Mouse (Mus musculus) heart, postnatal 36 days (tissue): Measurements from ENCODE around the gene Gm20708. TPM values are rescaled to one million over a fixed set of nuclear protein-coding genes. Genes with fewer than 3 reads are reported as not detected.

Source experiments
- DNase-seq, 2 experiments: peaks; one replicate each; pipeline ENCODE4 v3.0.0; 2021 to 2022
- intact Hi-C: fragments of 180-260 bp; cut with DNase I; formaldehyde crosslinking; loops from one replicate; pipeline ENCODE4 v1.15.1; 2025
- total RNA-seq, 2 experiments: library from RNA; stranded (reverse); gene quantifications; 2 replicates each; pipeline ENCODE4 v1.2.3; 2021

Gm20708 gene
- total RNA-seq, 2 experiments from 2014 or later: 1.1 TPM; not detected in 1

DNA sequence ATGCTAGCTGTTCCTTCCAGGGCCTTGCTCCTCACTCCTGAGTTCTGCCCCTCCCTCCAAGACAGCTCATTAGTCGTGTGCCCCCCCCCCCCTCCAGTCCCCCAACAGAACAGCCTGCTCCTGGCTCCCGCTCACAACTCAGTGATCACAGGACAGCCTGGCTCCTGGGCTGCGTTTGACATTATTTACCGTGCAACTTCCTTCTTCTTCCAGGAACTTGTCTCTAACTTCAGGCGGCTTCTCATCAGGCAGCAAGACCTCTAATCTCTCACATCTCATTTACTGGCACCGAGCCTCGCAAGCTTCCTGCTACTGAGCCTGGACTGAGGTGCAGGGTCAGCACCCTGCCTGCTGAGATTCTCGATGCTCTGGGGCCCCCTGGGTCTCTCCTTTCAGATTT is 72.3 kb downstream of the Gm20708 start:
- intact Hi-C loops: no loop called here
- DNase-seq: peak in 1 of 2 experiments; percentile 40

DNA sequence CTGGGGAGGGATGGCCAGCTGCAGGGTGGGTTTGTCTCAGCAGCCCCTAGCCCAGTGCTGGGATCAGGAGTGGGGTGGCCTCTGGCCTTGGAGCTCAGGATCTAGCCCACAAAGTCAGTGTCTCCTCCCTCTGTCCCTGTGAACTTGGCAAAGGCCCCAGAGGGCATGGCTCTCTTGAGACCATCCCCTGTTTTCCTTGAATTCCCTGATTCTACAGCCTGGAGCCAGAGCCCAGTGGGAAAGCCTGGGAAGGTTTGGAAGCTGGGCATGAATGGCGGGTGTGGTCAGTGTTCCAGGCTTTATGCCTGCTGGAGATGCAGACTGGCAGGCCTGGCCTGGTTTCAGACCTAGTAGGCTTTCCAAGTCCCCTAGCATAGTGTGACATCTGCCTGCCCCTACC is 72.7 kb downstream of the Gm20708 start:
- intact Hi-C loops: no loop called here
- no peak for DNase-seq

DNA sequence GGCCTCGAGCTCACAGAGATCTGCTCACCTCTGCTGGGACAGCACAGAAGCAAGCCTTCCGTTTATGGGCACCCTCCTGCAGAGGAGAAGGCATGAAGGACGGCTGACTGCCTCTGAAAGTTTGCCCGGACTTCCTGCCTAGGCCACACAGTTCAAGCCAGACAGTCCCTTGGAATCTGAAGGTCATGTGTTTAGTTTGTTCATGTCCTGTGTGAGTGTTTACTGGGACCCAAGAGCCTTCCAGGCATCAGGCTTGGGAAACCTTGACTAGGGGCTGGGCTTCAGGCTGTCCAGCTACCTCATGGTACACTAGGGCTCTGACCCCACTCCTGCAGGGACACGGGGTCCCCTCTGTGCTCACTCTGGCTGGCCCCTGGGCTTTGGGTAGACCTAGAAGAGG is 76.5 kb downstream of the Gm20708 start:
- intact Hi-C loops: no loop called here
- DNase-seq: no peak

DNA sequence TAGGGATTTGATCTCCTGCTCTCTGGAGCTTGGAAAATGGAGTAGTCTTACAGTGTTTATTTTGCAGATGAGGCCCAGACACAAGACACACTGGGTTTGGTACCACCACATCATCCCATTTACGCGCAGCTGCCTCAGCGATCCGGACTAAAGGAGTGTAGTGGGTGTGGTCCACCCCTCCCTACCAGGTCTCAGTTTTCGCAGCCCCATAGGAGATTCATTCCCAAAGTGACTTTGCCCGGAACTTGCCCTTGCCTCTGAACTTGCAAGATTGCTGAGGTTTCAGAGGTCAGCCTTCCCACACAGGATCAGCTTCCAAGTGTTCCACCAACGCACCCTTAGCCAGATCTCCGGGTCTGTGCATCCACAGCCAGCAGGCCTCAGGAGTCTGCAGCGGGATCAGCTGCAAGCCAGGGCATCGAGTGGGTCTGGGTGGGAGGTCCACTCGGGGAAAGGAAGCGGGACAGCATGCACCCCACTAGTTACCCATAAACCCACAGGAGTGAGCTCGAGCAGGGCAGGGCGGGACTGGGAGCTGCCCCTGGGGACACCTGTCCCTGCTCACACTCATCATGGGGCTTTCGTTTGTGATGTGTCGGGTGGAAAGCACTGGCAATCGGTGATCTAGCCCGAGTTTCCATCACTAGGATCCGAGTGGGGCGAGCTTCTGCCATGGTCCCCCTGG is 78.8 kb downstream of the Gm20708 start:
- DNase-seq: no peak
- intact Hi-C loops: no loop called here

DNA sequence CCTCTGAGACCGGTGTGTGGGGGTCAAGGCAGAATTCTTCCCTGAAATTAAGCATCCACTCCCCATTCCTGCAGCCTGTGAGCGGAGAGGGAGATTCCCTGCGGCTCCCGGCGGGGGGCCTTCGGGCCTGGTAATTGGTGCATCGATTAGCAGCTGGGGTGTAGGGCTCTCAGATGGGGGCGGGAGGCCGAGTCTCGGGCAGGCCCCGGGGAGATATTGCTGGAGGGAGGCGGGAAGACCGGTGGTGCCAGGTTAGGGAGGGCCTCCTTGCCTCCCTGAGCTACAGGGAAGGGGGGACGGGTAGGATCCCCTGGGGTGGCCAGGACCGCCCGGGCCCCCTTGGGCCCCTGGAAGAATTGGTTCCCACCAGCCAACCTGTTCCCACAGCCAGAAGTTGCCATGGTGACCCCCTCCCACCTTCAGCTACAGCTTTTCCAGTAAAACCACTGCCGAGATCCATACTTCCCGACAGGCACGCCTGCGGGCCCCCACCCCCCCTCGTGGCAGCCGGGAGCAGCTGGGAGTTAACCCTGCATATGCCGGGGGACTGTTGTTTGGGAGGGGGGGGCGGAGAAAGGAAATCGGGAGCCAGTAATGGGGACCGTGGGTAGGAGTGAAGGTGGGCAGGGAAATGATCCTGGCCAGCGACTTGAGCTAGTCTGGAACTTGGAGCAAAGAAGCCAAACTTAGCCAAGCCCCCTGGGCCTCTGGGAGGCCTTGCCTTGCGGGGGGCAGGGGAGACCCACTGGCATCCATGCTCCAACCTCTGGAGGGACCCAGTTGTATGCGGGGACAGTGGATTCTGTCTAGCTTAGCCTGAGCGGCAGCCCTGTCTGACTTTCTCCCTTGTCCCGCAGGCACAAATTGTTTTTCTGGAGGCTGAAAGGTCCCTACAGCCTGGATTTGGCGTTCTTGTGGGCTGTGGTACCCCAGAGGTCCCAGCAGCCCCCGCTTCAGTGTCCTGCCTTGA is 79.7 kb downstream of the Gm20708 start:
- DNase-seq: no peak
- intact Hi-C loops: no loop called here

Other genes starting within 250 kb of the Gm20708 start
- 10 to 100 TPM; 28.1 to 34.1 TPM for gene Tnrc6c, start 155.4 kb upstream of the Gm20708 start, total RNA-seq
- 1 to 10 TPM; 4.0 to 4.1 TPM for gene Tmc8, start 27.6 kb upstream of the Gm20708 start, total RNA-seq
- gene Tmc6, start 27.5 kb upstream of the Gm20708 start, total RNA-seq: 10 to 100 TPM; 11.2 to 18.4 TPM
- gene 6030468B19Rik, start 12.0 kb upstream of the Gm20708 start, total RNA-seq: not detected
- gene Syngr2, start within 50 bp of the Gm20708 start, total RNA-seq: 100 to 1,000 TPM; 109 to 119 TPM
- gene Afmid, start 16.3 kb downstream of the Gm20708 start, total RNA-seq: 1 to 10 TPM; 3.1 TPM
- 1 to 10 TPM; 2.0 to 3.0 TPM for gene Tk1, start 16.4 kb downstream of the Gm20708 start, total RNA-seq
- 1 to 10 TPM in 1 of 2 experiments, under 1 TPM in 1; 0.80 to 1.1 TPM for gene Birc5, start 39.6 kb downstream of the Gm20708 start, total RNA-seq
- gene Tmem235, start 51.1 kb downstream of the Gm20708 start, total RNA-seq: not detected
- gene Tha1, start 63.8 kb downstream of the Gm20708 start, total RNA-seq: 1 to 10 TPM; 6.9 to 8.2 TPM
- gene Socs3, start 160.4 kb downstream of the Gm20708 start, total RNA-seq: 1 to 10 TPM; 3.4 to 3.8 TPM
- gene Pgs1, start 176.6 kb downstream of the Gm20708 start, total RNA-seq: 10 to 100 TPM; 17.8 to 20.0 TPM